Mouse (Mus musculus) retina, embryonic 14.5 days (tissue): Measurements from ENCODE around the gene Atxn7l3.
A peak's percentile ranks its signal among the peaks of the same experiment; 100 is the strongest.
"Not testable (repeated sequence)": the region's sequence is repeated elsewhere in the genome, so short reads cannot be mapped to it uniquely, and the experiment has no call there.

Source experiments
- DNase-seq: peaks from one replicate; pipeline ENCODE4 v3.0.0-alpha.2; 2015; ENCODE audit warnings: low spot score

Atxn7l3 gene

DNA sequence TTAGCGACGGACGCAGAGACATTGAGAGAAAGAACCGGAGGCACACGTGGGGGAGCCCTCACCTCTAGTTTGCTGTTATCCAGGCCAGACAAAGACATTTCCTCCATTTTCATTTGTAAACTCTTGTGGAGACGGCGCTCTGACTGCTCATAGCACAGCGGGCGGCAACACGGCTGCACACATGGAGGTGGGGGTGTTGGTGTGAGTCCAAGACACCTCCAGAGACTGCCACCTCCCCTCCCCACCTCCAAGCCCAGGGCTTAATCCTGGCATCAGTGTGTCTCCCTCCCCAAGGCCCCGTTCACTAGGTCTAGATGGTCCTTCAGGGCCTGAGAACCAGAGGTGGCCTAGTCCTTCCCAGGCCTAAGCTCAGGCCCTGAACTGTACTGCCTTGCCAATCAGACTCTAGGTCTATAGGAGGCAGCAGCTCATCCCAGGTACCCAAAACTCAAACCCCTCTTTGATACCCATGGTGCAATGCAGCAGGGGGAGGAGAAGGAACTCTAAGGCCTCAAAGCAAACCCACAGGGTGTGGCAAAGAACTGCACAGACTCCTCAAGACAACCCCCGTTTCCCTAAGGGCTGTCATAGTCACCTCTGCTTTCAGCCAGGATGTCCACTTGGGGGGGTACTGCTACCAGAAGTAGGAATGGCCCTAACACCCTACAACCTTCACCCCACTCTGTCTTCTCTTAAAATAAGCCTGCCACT, 1.4 kb downstream of the Atxn7l3 start:
- peak; percentile 29 for DNase-seq

DNA sequence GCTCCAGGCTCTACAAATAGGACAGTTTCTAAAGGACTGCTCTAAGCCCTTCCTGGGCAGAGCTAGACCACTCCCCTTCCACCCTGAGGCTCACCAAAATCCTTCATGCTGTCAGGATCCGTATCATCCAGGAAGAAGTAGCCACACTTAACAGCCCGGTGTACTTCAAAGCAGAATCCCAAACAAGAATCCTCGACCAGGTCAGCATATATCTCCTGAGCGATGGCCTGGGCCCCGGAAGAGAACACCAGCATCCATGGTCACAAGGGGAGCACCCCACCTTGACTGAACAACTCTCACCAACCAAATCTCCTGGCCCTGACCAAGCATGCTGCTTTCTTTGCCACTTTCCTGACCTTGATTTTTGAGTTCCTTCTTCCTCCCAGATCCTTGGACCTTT, 2.0 kb downstream of the Atxn7l3 start:
- no peak for DNase-seq

DNA sequence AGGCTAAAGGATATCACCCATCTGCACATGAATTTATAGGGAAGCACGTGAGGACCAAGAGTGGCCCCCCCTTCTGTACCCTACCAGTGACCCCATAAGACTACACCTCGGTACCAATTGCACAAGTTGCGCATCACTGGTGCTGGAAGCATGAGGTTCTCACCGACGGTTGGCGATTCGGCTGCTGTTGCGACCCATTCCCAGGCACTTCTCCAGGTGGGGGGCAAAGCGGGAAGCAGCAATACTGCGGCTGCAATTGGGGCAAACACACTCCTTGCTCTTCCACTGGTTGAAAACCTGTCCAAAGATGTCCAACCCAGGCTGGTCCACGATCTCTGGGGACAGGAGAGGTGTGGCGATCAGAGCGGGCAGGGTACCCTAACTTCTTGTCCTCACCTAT, 2.5 kb downstream of the Atxn7l3 start:
- DNase-seq = no peak

DNA sequence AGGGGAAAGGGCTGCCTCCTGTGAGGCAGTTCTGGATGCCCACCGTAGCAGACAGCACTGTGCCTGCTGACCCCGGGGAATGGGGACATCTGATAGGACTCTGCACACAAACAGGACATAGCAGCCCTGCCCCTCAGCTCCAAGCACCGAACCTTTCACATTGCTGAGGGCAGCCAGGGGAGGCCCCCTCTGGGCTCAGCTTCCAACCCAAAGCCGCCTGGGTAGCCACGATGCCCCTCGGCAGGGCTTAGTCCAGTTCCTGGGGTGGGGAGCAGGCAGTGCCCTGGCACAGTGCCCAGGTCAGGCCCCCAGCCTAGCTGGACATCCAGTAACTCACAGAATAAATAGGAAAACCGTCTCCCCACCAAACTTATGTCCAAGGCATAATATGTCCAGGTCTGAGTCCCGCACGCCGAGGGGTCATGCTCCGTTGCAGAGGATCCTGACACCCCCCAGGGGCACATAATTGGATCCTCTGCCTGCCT, 5.3 kb downstream of the Atxn7l3 start:
- DNase-seq = no peak

DNA sequence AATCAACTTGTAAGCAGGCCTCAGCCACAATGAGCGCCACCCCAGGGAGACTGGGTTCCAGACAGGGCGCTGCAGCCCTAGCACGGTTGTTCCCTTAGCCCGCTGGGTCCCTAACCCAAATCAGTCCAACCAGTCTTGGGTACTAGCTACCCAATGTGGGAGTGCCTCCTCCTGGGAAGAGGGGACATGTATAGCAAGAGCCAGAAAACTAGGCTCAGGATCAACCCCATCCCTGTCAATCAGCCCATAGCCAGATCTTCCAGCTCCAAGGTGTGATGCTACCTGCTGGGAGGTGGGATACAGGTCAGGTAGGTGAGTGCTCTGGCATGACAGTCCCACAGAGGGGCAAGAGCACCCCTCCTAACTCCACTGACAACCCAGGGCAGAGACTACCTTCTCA, 6.3 kb downstream of the Atxn7l3 start:
- no peak for DNase-seq

DNA sequence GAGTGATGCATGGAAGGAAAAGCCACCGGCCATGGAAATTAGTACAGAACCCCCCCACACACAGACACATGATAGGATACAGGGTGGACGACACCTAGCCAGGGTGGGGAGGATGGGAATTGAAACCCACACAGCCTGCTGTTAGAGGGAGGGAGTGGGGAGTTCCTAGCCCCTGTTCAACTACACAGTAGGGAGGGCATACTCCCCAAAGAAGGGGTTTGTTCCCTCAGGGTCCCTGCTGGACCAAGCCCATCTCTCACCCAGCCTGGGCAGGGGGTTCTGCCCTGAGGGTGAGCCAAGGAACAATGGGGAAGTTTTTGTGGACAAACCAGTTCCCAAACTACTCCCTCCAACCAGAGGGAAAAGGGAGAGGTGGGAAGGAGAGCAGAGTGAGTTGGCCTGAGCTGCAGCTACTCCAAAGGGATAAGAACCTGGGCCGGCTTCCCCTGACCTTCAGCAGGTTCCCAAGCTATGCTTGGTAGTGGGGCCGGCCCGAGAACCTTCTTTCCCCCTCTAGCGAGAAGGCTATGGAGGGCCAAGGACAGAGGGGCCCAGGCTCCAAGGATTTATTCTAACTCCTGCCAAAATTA, 6.8 kb downstream of the Atxn7l3 start:
- DNase-seq = no peak

DNA sequence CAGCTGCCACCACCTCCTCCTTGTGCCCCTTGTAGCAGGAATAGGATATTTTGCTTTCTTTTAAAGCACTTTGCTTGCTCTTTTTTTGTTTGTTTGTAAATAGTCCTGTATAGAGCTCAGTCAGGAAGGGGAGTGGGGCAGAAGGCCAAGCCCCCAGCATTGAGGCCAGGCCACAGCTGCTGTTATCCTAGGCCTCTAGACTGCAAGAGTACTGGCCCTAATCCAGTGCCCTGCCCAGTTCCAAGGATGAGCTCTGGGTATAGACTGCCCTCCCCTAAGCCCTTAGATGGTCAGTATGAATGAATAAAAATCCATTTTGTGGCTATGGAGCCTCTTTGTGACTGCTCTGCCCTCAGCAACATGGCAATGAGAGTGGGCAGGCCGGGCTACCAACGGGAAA, 7.5 kb downstream of the Atxn7l3 start:
- no peak for DNase-seq

DNA sequence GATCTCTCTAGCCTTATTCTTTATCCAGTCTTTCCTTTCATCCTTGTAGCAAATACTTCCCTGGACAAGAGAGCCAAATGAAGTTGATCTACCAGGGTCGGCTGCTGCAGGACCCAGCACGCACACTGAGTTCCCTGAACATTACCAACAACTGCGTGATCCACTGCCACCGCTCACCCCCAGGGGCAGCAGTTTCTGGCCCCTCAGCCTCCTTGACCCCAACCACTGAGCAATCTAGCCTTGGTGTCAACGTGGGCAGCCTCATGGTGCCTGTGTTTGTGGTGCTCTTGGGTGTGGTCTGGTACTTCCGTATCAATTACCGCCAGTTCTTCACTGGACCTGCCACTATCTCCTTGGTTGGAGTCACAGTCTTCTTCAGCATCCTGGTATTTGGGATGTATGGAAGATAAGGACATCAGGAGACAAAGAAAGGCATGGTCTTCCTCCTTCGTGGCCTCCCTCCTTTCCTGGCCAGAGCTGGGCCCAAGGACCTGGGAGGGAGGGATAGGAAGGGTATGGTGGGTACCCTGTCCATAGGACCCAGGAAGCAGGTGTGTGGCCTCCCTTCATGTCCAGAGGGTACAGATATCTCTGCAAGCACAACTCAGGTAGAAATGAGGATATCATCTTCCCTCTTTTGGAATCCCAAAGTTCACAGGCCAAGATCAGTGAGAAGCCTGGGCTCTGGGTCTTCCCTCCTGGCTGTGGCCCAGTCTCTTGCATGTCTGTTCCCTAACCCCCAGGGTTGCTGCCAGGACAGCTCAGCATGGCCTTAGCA, 8.2 kb downstream of the Atxn7l3 start:
- no peak for DNase-seq

DNA sequence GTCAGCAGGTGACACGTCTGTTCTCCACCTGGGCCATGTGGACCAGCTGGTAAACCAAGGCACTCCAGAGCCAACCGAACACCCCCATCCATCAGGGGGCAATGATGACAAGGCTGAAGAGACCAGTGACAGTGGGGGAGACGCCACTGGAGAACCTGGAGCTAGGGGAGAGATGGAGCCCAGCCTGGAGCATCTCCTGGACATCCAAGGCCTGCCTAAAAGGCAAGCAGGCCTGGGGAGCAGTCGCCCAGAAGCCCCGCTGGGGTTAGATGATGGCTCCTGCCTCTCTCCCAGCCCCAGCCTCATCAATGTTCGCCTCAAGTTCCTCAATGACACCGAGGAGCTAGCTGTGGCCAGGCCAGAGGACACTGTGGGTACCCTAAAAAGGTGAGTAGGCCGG, 8.9 kb downstream of the Atxn7l3 start:
- no peak for DNase-seq

DNA sequence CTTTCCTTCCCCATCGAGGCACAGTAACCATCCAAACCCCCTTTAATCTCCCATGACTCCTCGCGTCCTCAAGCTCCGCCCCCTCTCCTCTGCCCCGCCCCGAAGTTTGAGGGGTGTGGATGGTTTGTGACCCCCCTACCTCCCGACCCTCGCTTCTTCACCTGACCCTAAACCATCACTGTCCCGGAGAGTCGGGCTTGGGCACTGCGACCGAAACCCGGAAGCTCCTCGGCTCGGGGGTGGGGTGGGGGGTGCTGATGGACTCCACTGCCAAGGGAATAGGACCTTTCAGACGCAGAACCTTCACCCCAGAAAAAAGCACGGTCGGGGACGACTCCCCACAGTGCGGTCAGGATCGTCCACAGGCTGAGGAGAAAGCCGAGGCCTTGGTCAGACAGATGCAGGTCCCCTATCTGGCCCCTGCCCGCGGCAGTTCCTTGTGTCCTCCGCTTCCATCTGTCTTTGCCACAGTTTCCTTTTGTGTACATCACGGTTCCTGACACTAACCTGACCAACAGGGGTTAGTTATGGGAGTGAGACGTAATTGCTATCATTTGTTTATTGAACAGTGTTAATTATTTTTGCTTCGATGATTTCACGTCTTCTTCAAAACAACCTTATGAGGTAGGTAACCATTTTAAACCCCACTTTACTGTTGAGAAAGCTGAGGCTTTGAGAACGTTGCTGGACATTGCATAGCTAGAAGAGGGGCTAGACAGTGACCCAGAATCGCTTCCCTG, 11.2 kb downstream of the Atxn7l3 start:
- DNase-seq = peak; percentile 32

DNA sequence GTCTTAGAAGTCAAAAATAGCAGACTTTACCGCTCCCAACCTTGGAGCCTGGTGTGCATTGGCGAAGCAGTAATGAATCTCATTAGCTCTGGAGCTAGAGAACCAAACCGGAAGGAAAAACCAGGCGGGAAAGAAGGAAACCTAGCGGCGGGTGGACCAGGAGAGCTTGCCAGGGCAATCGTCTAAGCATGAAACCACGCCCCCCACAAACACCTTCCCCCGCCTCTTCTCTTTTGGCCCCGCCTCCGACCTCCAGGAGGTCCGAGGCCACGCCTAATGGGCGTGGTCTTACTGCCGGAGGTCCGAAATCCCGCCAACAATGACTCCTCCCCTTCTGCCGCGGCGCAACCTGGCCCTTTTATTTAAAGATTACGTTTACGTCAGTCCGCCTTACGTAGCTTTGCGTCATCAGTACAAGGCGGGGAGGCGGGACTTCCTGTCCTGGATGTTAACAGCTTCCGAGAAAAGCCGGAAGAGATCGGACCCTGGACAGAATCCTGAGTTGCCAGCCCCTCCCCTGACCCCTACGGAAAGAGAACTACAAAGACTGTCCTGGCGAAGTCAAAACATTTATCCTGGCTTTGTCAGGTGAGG, 11.8 kb downstream of the Atxn7l3 start, which contains the start of gene Tmub2:
Gene Tmub2 (plus strand): TSS at position 431 of the 594 bp plus-strand sequence.
- peak; percentile 100 for DNase-seq

DNA sequence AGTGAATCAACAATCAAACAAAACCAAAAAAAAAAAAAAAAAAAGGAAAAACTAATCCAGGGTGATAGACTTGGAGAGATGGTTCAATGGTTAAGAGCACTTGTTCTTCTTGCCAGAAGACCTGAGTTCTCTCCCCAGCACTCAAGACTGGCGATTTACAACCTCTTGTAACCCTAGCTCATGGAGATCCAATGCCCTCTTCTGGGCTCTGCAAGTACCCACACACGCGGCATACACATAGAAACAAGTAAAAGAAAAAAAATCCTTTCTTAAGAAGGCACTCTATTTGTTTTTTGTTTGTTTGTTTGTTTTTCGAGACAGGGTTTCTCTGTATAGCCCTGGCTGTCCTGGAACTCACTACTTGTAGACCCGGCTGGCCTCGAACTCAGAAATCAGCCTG, 12.5 kb downstream of the Atxn7l3 start:
- no peak for DNase-seq

DNA sequence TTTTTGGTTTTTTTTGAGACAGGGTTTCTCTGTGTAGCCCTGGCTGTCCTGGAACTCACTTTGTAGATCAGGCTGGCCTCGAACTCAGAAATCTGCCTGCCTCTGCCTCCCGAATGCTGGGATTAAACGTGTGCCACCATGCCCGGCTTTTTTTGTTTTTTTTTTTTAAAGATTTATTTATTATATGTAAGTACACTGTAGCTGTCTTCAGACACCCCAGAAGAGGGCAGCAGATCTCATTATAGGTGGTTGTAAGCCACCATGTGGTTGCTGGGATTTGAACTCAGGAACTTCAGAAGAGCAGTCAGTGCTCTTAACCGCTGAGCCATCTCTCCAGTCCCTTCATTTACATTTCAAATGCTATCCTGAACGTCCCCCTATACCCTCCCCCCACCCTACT, 16.2 kb downstream of the Atxn7l3 start:
- not testable (repeated sequence) for DNase-seq

DNA sequence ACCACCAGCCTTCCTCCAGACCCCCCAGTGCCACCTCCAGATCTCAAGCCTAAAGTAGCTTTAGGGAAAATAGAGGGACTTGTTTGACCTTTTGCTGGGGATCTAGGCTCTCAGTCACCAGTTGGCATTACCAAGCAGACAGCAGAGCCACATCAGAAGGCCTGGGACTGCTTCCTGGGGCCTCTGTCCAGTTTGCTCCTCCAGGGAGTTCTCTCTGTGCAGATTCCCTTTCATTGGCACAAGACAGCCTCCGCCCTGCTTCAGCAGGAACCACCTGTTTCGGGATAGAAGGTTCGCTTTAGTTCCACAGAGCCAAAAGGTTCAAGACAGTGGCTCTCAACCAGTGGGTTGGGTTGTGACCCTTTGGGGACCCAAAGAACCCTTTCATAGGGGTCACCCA, 16.8 kb downstream of the Atxn7l3 start:
- no peak for DNase-seq

DNA sequence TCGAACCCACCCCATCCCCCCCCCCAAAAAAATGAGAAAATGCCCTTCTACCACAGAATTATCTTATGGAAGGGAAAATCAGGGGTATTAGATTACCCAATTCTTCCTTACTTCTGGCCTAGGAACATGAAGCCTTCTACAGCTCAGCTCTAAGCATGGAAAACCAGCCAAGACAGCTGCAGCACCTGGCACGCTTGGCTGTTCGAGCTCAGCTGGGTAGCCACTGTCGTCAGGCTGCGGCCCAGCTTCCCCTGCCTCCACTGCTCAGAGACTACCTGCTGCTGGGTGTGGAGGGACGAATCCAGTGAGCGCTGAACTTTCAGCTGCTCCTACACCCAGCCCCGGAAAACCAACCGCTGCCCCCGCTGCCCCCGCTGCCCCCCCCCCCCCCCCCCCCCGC, 18.7 kb downstream of the Atxn7l3 start:
- no peak for DNase-seq

DNA sequence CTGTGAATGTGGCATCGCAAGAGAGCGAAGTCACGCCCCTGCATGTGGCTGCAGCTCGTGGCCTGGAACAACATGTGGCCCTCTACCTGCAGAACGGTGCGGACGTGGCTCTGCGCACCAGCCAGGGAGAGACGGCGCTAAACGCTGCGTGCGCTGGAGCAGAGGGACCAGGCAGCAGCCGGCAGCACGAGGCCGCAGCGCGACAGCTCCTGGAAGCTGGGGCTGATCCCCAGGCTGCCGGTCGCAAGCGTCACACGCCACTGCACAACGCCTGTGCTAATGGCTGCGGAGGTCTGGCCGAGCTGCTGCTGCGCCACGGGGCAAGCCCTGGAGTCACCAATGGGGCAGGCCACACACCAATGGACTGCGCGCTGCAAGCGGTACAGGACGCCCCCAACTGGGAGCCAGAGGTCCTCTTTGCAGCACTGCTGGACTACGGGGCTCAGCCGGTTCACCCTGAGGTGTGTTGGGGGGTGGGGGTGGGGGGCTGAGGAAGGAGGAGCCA, 20.0 kb downstream of the Atxn7l3 start:
- peak; percentile 71 for DNase-seq

DNA sequence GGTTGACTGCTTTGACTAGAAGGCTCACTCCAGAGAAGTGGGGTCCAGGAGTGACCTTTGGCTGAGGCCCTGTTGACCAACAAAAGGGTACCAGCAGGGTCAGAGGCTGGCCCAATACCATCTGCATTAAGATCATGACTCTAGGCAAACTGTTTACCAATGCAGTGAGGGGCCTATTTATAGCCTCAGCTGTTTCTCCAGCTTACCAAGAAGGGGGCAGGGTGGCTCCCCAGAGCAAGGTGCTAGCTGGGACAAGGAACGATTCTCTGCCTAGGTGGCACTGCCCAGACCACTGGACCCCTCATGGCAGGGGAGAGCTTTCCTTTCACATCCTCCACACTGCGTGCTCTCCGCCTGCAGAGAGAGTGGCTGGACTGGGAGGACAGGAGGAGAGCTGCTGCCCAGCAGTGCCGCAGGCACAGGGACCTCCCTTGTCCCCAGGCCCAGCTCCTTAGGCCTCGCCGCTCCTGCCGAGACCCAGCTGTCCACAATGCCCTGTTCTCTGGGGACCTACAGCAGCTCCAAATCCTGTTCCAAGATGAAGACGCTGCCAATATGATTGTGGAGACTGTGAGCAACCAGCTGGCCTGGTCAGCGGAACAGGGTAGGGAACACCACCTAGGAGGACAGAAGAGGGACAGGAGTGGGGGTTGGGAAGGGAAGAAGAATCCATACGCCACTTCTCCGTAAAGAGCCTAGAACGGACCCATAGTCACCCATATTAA, 27.7 kb downstream of the Atxn7l3 start, which contains the start of gene Asb16:
Gene Asb16 (plus strand): TSS at position 224 of the 725 bp plus-strand sequence.
- no peak for DNase-seq

DNA sequence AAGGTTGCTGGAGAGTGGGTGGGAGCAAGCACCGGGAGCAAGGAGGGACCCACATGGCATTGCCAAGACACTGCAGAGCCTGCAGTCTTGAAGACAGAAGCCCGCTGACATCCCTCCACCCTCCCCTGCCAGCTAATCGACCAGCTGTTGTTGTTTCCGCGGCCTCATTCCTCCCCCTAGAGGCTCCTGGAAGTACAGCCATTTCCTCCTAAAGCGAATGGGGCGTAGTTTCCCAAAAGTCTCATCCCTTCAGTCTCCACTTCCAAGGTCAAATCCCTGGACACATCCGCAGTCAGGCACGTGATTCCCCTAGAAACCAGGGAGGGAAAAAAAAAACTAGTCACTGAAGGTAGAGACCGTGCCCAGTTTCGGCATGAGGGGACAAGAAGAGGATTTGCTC, 29.0 kb downstream of the Atxn7l3 start:
- peak; percentile 89 for DNase-seq

DNA sequence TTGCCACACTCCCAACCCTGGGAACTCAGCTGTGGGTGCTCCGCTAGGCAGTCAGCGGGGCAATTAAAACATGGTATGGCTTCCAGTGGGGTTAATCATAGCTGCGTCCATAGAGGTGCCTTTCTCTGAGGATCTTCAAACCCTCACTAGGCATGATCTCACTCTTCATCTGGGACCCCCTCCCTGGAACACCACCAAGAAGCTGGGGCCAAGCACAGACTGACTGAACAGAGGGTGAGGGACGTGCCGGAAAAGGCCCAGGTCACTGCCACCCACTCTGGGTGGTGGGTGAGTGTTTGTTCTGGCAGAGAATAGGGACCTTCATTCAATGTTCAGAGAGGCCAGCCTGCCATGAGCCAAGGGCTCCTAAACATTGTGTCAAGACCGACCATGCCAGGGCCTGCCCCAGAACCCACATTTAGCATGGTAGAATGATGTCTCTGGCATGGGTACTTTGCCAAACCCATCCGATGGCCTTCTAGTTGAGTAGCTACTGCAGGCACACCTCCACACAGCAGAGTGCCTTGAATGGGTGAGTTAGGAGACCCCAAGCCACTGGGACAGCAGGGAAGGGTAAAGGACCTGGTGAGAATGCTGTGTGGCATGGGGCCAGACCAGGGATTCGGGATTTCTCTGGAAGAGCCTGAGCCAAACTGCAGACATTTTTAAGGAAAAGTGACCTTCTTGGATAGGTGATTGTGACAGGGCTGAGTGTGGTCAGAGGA, 29.6 kb downstream of the Atxn7l3 start:
- DNase-seq = no peak

DNA sequence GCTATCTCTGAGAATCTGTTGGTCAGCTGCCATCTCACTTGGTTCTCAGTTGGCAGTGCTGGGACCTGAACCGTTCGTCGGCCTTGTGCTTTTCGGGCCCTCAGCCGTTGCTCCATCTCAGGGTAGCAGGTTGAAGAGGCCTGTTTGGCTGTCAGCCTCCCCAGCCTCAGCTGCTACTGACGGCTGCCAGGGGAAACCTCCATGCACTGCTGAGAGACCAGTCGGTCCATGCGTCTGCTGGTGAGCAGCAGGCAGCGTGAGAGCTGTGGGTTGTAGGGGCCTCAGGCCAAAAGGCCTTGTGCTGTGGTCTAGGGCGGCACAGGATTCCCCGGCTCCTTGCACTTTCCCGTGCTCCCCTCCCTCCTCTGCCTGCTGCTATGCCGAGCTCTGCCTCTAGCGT, 30.6 kb downstream of the Atxn7l3 start:
- no peak for DNase-seq
